Mouse (Mus musculus) CH12.LX (cell line): ENCODE data around the gene Rbm18.

ENCODE experiments used
- CTCF ChIP-seq, 2 experiments: IDR thresholded peaks in 1 of 2; conservative IDR thresholded peaks in 1 of 2; 2 replicates each; pipeline ENCODE4 v1.5.1; 2011 to 2012; ENCODE audit warnings: low read depth in 2 of 2, low read length in 2 of 2, improper control_type of control experiment in 1 of 2, inconsistent platforms in 1 of 2, mild to moderate bottlenecking in 1 of 2, moderate library complexity in 1 of 2
- GABPA ChIP-seq: IDR thresholded peaks from 2 replicates; pipeline ENCODE4 v1.6.1; 2012; ENCODE audit warnings: low read depth, low read length, improper control_type of control experiment, inconsistent platforms; ENCODE audit not compliant: insufficient replicate concordance
- KAT2A ChIP-seq: IDR thresholded peaks from 2 replicates; pipeline ENCODE4 v1.6.1; 2012; ENCODE audit warnings: low read length, improper control_type of control experiment, inconsistent platforms; ENCODE audit not compliant: insufficient replicate concordance
- SMC3 ChIP-seq: IDR thresholded peaks from 2 replicates; pipeline ENCODE4 v1.6.1; 2011; ENCODE audit warnings: low read depth, low read length, improper control_type of control experiment
- USF2 ChIP-seq: conservative IDR thresholded peaks from 2 replicates; pipeline ENCODE4 v1.6.1; 2011; ENCODE audit warnings: low read depth, low read length, improper control_type of control experiment

- TF ChIP-seq KAT2A (no peak), CTCF (conservative IDR thresholded peaks at IDR 0.05 in 1 of 2, IDR thresholded peaks at IDR 0.05 in 1 of 2; ENCODE audit: low read depth in 2 of 2, low read length in 2 of 2) (no peak), USF2 (no peak), SMC3 (no peak), GABPA (no peak)
These were observed 42.9 kb upstream of the Rbm18 start for GRCm38 (mm10) chr2:36179487-36179886.
